In genomic region chr3:123204658-123205057, GRCm38 (mm10) we compare ENCODE assay signal across 12 mouse cellular contexts. TPM values are rescaled to one million over a fixed set of nuclear protein-coding genes. Genes with fewer than 3 reads are reported as not detected.
DNase-seq lines count a peak whose midpoint lies in the region; ATAC-seq and TF ChIP-seq lines count a peak whose summit lies in the region.
"Had no signal": no experiment of that assay in that cellular context is flagged by ENCODE, and none has a peak within 500 bp of the region (broad histone marks: within the 10 kb centered on the region; RNA-seq: fewer than 3 reads in every experiment).

No protein-coding gene starts in this region.

- WGBS in lung, postnatal 0 days: 15% methylated on average over 4 of the region's 4 CpGs
- WGBS in heart, postnatal 0 days: 33% methylated on average over 4 of the region's 4 CpGs

- H3K9me3 ChIP-seq in lung, postnatal 0 days (ENCODE audit: low read length): no peaks in the 10 kb centered on the region
- no peaks in the 10 kb centered on the region for H3K9me3 ChIP-seq in heart, postnatal 0 days (replicated peaks; ENCODE audit: control insufficient read depth, low read length)
- H3K9me3 ChIP-seq: midbrain, embryonic 15.5 days had no signal

- no peak overlapping the region for H3K4me3 ChIP-seq in lung, postnatal 0 days (ENCODE audit: low read depth, low read length)
- no peak overlapping the region for H3K4me3 ChIP-seq in heart, postnatal 0 days (ENCODE audit: low read depth, low read length)
- H3K4me3 ChIP-seq: midbrain, embryonic 15.5 days had no signal

- TF ChIP-seq EP300 in lung, postnatal 0 days (IDR thresholded peaks at IDR 0.05): no peak
- TF ChIP-seq EP300 in heart, postnatal 0 days (IDR thresholded peaks at IDR 0.05; ENCODE audit: low read depth): no peak

- H3K36me3 ChIP-seq in lung, postnatal 0 days (ENCODE audit: insufficient read depth, low read length): no peaks in the 10 kb centered on the region
- H3K36me3 ChIP-seq in heart, postnatal 0 days (replicated peaks; ENCODE audit: control insufficient read depth, insufficient read depth, low read length): no peaks in the 10 kb centered on the region
- H3K36me3 ChIP-seq: midbrain, embryonic 15.5 days had no signal

- H3K4me1 ChIP-seq in lung, postnatal 0 days (ENCODE audit: insufficient read depth, low read depth, low read length): peaks cover 5% of the 10 kb centered on the region; the same call in 1 of the 2 replicates
- peaks cover 15% of the 10 kb centered on the region; the same call in 1 of the 2 replicates for H3K4me1 ChIP-seq in heart, postnatal 0 days (ENCODE audit: control insufficient read depth, insufficient read depth)
- H3K4me1 ChIP-seq: midbrain, embryonic 15.5 days had no signal

- intact Hi-C loops in left cerebral cortex, postnatal 4 days (cut with DNase I): no loop called here

- 0 out of 2 replicates have a peak overlapping the region, but pooled peaks have one; percentile 26 for H3K27ac ChIP-seq in lung, postnatal 0 days (ENCODE audit: low read length)
- peak overlapping the region; percentile 71 for H3K27ac ChIP-seq in heart, postnatal 0 days (ENCODE audit: low read depth)
- H3K27ac ChIP-seq: liver, embryonic 14.5 days; midbrain, embryonic 15.5 days had no signal

- H3K4me2 ChIP-seq in lung, postnatal 0 days (replicated peaks; ENCODE audit: low read depth, low read length): no peak overlapping the region; the same call in 1 of the 2 replicates
- no peak overlapping the region for H3K4me2 ChIP-seq in heart, postnatal 0 days (ENCODE audit: low read depth, low read length)
- H3K4me2 ChIP-seq: midbrain, embryonic 15.5 days had no signal

- H3K9ac ChIP-seq in lung, postnatal 0 days (replicated peaks; ENCODE audit: low read depth): no peak overlapping the region
- H3K9ac ChIP-seq in heart, postnatal 0 days (replicated peaks; ENCODE audit: low read depth, low read length): no peak overlapping the region
- H3K9ac ChIP-seq: liver, embryonic 14.5 days; midbrain, embryonic 15.5 days had no signal

- DNase-seq in heart, adult 11 months: peak; percentile 65
- DNase-seq in heart, postnatal 4 days: no peak
- DNase-seq in lung, postnatal 0 days (ENCODE audit: low spot score): peak; percentile 86
- no peak for DNase-seq in lung, postnatal 4 days
- peak; percentile 50 for DNase-seq in heart, postnatal 0 days (ENCODE audit: low spot score)
- DNase-seq in yolk sac, embryonic 10.5 days (ENCODE audit: low spot score): peak; percentile 3
- no peak for DNase-seq in cerebellum, postnatal 10 days
- no peak for DNase-seq in left cerebral cortex, postnatal 4 days
- DNase-seq: B cell, adult 2 months; cerebellum, adult 9-11 months had no signal

- peak; percentile 75 for ATAC-seq in lung, postnatal 0 days
- peak; percentile 39; the same call in 1 of the 2 replicates for ATAC-seq in heart, postnatal 0 days (ENCODE audit: insufficient read depth, low read depth)
- ATAC-seq: midbrain, embryonic 15.5 days had no signal

- H3K27me3 ChIP-seq in lung, postnatal 0 days (replicated peaks; ENCODE audit: insufficient read depth, low read length): no peaks in the 10 kb centered on the region
- no peaks in the 10 kb centered on the region for H3K27me3 ChIP-seq in heart, postnatal 0 days (ENCODE audit: control insufficient read depth, insufficient read depth, low read length)
- H3K27me3 ChIP-seq: midbrain, embryonic 15.5 days had no signal

- no peak for TF ChIP-seq CTCF in lung, postnatal 0 days (IDR thresholded peaks at IDR 0.05)
- no peak for TF ChIP-seq CTCF in heart, postnatal 0 days (IDR thresholded peaks at IDR 0.05; ENCODE audit: low read depth)

RNA-seq across cellular contexts. Expression of gene Synpo2, which starts 31.3 kb away (rescaled TPM):
- 10 to 100 TPM; 36.9 to 37.5 TPM for total RNA-seq in heart, postnatal 4 days (2021)
- polyA plus RNA-seq in lung, postnatal 0 days (2015; fragmentation: Nextera tagmentation; extraction: Ambion mirVana): 2.2 and 2.4 TPM in 2 replicates
- 8.2 and 17.9 TPM in 2 replicates for total RNA-seq in heart, postnatal 0 days (2014; rRNA removed; ENCODE audit: low replicate concordance)
- 13.0 and 14.7 TPM in 2 replicates for polyA plus RNA-seq in heart, postnatal 0 days (2015; fragmentation: Nextera tagmentation; extraction: Ambion mirVana)
- 1 to 10 TPM; 2.2 to 3.0 TPM for total RNA-seq in left cerebral cortex, postnatal 4 days (2021)

Comparison
In these comparisons a context has a peak if more than half of its experiments do, and no peak if none do; other contexts are left out.
1. DNase-seq: peak in heart, adult 11 months (single experiment), lung, postnatal 0 days (single experiment), heart, postnatal 0 days (single experiment) and yolk sac, embryonic 10.5 days (single experiment); none in heart, postnatal 4 days (single experiment), lung, postnatal 4 days (0 of 2), cerebellum, postnatal 10 days (0 of 2) and left cerebral cortex, postnatal 4 days (single experiment).